Mouse (Mus musculus) urinary bladder, postnatal 36 days (tissue): Measurements from ENCODE around the gene Glod5.

Source experiments
- DNase-seq, 2 experiments: peaks; one replicate each; pipeline ENCODE4 v3.0.0; 2022; ENCODE audit warnings: low spot score in 2 of 2, mixed read lengths in 1 of 2

Glod5 gene

DNA sequence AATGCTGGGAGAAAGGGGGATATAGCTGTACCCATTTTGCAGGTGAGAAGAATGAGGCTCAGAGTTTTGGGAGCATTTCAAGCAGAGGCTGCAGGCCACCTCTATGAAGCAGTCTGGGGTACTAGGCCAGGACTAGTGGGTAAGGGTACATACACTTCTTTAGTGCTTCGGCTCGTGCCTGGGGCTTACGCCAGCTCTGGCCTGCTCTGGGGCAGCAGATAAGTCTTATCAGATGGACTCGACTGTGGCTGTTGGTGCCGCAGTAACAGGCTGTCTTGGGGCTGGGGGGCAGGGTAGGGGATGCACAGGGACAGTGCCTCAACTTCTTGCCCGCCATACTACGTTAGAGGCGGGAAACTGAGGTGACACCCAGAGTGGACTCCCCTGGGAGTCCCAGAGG is 50.1 kb downstream of the Glod5 start:
- DNase-seq: no peak

DNA sequence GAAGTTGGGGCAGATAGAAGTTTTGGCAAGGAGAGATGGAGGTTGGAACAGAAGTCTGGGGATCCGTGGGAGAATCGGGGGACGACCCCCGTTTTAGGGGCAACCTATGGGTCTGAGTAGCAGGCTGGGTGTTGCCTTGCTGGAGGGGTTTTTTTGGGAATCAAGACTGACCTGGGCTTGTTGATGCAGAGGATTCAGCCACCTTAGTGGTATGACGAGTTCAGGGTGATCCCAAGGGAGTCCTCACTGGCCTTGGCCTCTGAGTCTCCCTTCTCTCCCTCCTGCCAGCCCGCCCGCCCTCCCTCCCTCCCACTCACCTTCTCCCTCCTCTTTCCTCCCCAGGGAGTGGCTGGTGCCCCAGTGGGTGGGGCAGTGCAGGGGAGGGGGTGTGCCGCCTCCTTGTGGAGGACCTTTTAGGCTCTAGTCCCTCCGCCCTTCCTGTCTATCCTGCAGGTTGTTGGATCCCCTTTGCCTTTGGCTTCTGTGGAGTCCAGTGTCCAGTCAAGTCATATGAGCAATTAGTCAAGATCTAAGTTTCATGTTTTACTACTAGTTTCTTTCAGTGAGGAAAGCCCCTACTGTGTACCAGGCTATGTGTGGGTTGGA is 50.6 kb downstream of the Glod5 start:
- no peak for DNase-seq

DNA sequence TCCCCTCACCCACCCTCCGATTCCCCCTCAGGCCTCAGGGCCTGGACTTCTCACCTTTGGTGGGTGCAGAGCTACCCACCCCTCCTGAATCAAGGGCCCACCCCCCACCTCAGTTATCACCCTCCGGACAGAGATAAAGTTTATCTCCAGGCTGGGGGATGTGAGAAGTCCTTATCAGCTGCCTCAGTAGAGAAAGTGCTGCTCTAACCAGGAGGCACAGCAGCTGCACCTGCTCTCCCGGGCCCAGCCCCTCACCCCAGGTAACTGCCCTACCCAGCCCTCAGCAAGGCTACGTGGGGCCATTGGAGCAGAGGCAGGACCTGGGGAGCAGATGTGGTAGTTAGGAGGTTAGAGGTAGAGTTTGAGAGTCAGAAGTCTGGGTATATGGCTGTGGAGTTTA is 52.1 kb downstream of the Glod5 start:
- no peak for DNase-seq

DNA sequence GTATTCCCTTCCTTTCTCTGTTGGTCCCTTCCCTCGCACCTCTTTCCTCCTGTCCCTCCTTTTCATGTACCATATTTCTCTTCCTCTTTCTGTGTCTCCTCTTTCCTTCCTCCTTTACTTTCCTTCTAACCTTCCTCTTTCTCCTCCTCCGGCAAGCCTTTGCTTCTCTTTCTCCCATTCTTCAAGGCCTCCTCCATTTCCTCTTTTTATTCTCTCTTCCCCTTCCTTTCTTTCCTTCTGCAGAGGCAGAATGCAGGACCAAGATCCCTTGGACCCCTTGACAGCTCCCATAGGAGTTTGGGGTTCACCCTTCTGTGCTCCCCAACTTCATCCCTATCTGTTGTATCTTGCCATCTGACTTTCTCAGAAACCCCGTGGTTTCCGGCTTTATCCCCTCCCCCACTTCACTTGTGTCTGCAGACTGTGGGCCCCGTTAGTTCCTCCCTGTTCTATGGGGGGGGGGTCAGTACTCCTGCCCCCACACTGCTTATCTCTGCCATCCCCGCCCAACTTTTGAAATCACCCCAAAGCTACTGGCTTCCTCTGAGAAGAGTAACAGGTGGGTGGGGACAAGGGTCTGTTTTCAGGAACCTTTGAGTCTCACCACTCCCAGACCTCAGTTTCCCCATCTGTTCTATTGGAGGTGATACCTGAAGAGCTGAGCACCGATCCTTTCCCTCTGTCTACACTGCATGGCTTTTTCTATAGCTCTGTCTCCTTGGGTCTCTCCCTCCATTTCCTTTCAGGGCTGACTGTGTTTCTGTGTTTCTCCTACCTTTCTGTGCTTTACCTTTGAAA is 54.3 kb downstream of the Glod5 start:
- DNase-seq: no peak

GRCm38 (mm10) chrX:7958868-7959267 is 59.4 kb downstream of the Glod5 start:
- DNase-seq: no peak
